Mouse (Mus musculus) urinary bladder, postnatal 25 days (tissue): ENCODE data around the gene Pgap2.
"Not testable (repeated sequence)": the region's sequence is repeated elsewhere in the genome, so short reads cannot be mapped to it uniquely, and the experiment has no call there.

Experiments used
- DNase-seq: peaks from one replicate; pipeline ENCODE4 v3.0.0; 2022; ENCODE audit warnings: low spot score

Gene Pgap2

GRCm38 (mm10) chr7:102242371-102242770 lies 32.4 kb downstream of the Pgap2 start:
- no peak for DNase-seq

- no peak for DNase-seq
These were observed 32.9 kb downstream of the Pgap2 start for GRCm38 (mm10) chr7:102242917-102243316.

GRCm38 (mm10) chr7:102243870-102244269 lies 33.9 kb downstream of the Pgap2 start:
- DNase-seq, result no peak

- no peak for DNase-seq
These were observed 35.0 kb downstream of the Pgap2 start for GRCm38 (mm10) chr7:102244782-102245535.

GRCm38 (mm10) chr7:102245775-102246174 lies 35.8 kb downstream of the Pgap2 start:
- DNase-seq, result no peak

DNA sequence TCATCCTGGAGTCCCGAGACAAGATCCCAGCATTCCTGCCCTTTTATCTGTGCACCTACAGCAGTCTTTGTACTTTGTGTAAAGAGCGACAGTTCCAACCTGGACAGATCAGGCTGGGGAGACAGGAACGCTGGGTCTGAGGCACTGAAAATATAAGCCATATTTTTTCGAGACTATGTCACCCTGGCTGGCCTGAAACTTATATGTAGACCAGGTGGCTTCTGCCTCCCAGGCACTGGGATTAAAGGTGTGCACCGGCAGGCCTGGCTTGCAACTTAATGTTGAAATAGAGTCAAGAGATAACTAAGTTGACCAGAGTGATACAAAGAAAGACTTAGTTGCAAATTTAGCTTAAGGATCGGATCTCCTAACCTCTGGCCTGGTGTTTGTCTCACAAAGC lies 36.3 kb downstream of the Pgap2 start:
- no peak for DNase-seq

- no peak for DNase-seq
These were observed 37.2 kb downstream of the Pgap2 start for GRCm38 (mm10) chr7:102246956-102247797.

GRCm38 (mm10) chr7:102248691-102249404 lies 38.8 kb downstream of the Pgap2 start:
- no peak for DNase-seq

- no peak for DNase-seq
These were observed 39.5 kb downstream of the Pgap2 start for GRCm38 (mm10) chr7:102249531-102249895.

GRCm38 (mm10) chr7:102249896-102250630 lies 40.1 kb downstream of the Pgap2 start:
- DNase-seq, result peak; percentile 69

GRCm38 (mm10) chr7:102250631-102251214 lies 40.7 kb downstream of the Pgap2 start:
- peak; percentile 89 for DNase-seq

GRCm38 (mm10) chr7:102253631-102254030 lies 43.6 kb downstream of the Pgap2 start:
- no peak for DNase-seq

DNA sequence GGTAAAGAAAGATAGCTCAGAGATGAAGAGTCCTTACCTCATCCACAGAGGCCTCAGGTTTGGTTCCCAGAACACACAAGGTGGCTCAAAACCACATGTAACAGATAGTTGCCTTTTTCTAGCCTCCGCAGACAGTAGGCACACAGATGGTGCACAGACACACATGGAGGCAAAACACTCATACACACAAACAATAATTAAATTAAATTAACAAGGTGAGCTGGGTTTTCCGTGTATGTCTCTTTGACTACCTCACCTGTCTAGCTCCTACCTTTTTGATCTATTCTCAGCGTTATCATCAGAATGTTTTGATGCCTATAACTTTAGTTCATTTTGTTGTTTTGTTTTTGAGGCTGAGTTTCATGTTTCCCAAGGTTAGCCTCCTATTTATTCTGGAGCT lies 45.9 kb downstream of the Pgap2 start, which contains the start of gene Rhog:
Rhog (minus strand) TSS at position 101 of the 400 bp plus-strand sequence.
- no peak for DNase-seq

- DNase-seq, result no peak
These were observed 46.6 kb downstream of the Pgap2 start for GRCm38 (mm10) chr7:102256636-102257035.

GRCm38 (mm10) chr7:102258189-102258588 lies 48.2 kb downstream of the Pgap2 start:
- DNase-seq, result peak; percentile 81

DNA sequence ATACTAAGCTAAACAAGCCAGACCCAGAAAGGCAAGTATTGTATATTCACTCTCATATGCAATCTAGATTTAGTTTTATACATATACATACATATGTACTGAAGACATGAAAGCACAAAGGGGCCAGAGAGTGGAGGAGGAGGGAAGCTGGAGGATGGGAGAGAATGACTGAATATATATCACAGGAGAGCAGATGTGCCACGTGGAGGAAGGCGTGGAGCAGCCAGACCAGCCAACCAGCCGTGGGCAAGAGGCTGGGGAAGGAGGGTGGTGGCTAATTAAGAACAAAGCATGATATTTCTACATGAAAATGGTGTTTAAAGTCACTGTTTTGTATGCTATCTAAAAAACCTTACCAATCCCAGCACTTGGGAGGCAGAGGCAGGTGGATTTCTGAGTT lies 48.7 kb downstream of the Pgap2 start:
- DNase-seq, result no peak

DNA sequence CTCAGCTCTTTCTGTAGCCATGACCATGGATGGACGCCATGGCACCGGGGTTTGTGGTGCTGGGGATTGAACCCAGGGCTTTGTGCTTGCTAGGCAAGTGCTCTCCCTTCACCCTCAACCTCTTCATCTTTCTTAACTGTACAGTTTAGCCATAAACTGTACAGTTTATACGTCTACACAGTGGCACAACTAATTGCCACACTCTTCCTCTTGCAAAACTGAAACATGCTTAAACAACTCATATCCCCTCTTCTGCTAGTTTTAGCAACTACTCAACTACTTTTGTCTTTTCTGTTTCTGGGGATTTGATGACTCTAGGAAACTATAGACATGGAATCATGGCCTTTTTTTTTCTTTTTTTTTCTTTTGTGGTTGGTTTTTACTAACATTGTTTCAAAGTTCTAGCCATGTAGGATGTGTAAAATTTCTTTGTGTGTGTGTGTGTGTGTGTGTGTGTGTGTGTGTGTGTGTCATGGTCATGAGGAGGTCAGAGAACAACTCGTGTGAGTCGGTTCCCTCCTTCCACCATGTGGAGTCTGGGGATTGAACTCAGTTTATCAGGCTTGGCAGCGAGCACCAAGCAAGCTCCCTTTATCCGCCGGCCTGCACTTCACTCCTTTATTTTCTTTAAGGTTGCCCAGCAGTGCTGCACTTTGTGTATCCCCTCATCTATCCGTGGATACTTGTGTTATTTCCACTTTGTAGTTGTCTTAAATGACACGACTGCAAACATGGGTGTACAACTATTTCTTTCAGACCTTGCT lies 49.9 kb downstream of the Pgap2 start:
- no peak for DNase-seq

- no peak for DNase-seq
These were observed 50.5 kb downstream of the Pgap2 start for GRCm38 (mm10) chr7:102260518-102260917.

DNA sequence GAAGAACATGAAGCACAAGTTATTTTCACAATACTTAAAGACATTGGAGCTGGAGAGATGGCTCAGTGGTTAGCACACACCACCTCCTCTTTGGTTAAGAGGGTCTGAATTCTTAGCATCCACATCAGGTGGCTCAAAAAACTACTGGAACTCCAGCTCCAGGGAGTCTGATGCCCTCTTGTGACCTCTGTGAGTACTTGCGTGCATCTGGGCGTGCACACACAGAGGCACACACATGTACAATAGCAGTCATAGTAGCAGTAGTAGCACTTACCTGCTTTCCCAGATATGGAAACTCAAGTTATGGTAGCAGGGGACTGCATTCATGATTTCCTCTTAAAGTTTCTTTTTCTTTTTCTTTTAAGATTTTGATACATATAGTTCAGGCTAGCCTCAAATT lies 53.0 kb downstream of the Pgap2 start:
- no peak for DNase-seq

- not testable (repeated sequence) for DNase-seq
These were observed 56.0 kb downstream of the Pgap2 start for GRCm38 (mm10) chr7:102266021-102266400.
